ENCODE assay signal across 25 mouse cellular contexts in the genomic region with DNA sequence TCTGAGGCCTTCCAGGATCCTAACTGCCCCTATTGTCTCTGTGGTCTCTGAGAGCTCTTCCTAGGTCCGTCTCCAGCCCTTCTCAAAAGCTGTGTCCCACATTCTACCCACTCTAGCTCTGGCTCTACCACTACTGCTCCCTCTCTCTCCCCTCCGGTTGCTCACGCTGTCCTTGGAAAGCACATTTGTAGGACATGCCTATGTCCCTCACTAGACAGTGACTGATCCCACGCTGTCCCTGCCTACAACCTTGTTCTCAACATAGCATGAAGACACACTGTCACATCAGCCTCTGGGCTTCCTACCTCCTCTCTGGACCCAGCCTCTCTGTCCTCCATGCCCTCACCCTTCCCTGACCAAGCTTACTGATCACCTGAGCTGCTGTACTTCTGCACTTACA.
DNase-seq lines count a peak whose midpoint lies in the region; ATAC-seq and TF ChIP-seq lines count a peak whose summit lies in the region.
"Had no signal": no experiment of that assay in that cellular context is flagged by ENCODE, and none has a peak within 500 bp of the region (broad histone marks: within the 10 kb centered on the region; RNA-seq: fewer than 3 reads in every experiment).

No protein-coding gene starts in this region.

- peaks cover 10% of the 10 kb centered on the region; the same call in 1 of the 2 replicates for H3K9me3 ChIP-seq in heart, postnatal 0 days (replicated peaks; ENCODE audit: control insufficient read depth, low read length)
- H3K9me3 ChIP-seq in CH12.LX (replicated peaks; ENCODE audit: low read length), result peaks cover 10% of the 10 kb centered on the region
- H3K9me3 ChIP-seq: hindbrain, embryonic 15.5 days; intestine, embryonic 15.5 days; liver, embryonic 15.5 days; midbrain, embryonic 15.5 days had no signal

- H3K4me1 ChIP-seq in heart, adult 2 months (ENCODE audit: control insufficient read depth, insufficient read depth, low read length), result peaks cover 30% of the 10 kb centered on the region
- H3K4me1 ChIP-seq in heart, postnatal 0 days (ENCODE audit: control insufficient read depth, insufficient read depth), result peaks cover 22% of the 10 kb centered on the region
- H3K4me1 ChIP-seq in CH12.LX (ENCODE audit: control insufficient read depth in 1 of 2, insufficient read depth in 2 of 2), result peaks cover 30 to 69% of the 10 kb centered on the region in 2 experiments
- H3K4me1 ChIP-seq in brown adipose tissue, adult 24 weeks (ENCODE audit: control insufficient read depth, insufficient read depth, insufficient read length, low read length), result peaks cover 42% of the 10 kb centered on the region
- H3K4me1 ChIP-seq: hindbrain, embryonic 15.5 days; intestine, embryonic 15.5 days; midbrain, embryonic 15.5 days; neural tube, embryonic 15.5 days had no signal

- H3K27me3 ChIP-seq in heart, adult 2 months (ENCODE audit: control insufficient read depth, insufficient read depth, low read length), result no peaks in the 10 kb centered on the region
- H3K27me3 ChIP-seq in heart, postnatal 0 days (ENCODE audit: control insufficient read depth, insufficient read depth, low read length), result no peaks in the 10 kb centered on the region
- H3K27me3 ChIP-seq in CH12.LX (replicated peaks), result no peaks in the 10 kb centered on the region
- H3K27me3 ChIP-seq: embryonic facial prominence, embryonic 15.5 days; hindbrain, embryonic 15.5 days; intestine, embryonic 15.5 days; limb, embryonic 13.5 days; liver, embryonic 15.5 days; midbrain, embryonic 15.5 days; neural tube, embryonic 15.5 days; Patski had no signal

- ATAC-seq in heart, postnatal 0 days (ENCODE audit: insufficient read depth, low read depth), result no peak
- ATAC-seq: forebrain, postnatal 0 days; intestine, embryonic 15.5 days; midbrain, embryonic 15.5 days had no signal

- no peak for TF ChIP-seq RAD21 in CH12.LX (IDR thresholded peaks at IDR 0.05; ENCODE audit: low read depth, low read length)

- no peak overlapping the region for H3K4me2 ChIP-seq in heart, postnatal 0 days (ENCODE audit: low read depth, low read length)
- H3K4me2 ChIP-seq in CH12.LX (ENCODE audit: insufficient read depth, low read depth, poor library complexity, severe bottlenecking), result peak overlapping the region; percentile 11; the same call in 1 of the 2 replicates
- H3K4me2 ChIP-seq: embryonic facial prominence, embryonic 15.5 days; hindbrain, embryonic 15.5 days; intestine, embryonic 15.5 days; limb, embryonic 13.5 days; liver, embryonic 15.5 days; midbrain, embryonic 15.5 days; neural tube, embryonic 15.5 days had no signal

- H3K9ac ChIP-seq in heart, adult 2 months (ENCODE audit: low read depth, low read length), result no peak overlapping the region
- H3K9ac ChIP-seq in heart, postnatal 0 days (replicated peaks; ENCODE audit: low read depth, low read length), result peak overlapping the region; percentile 16; the same call in 1 of the 2 replicates
- no peak overlapping the region for H3K9ac ChIP-seq in CH12.LX (ENCODE audit: insufficient read depth, low read depth)
- H3K9ac ChIP-seq: embryonic facial prominence, embryonic 15.5 days; forebrain, postnatal 0 days; hindbrain, embryonic 15.5 days; intestine, embryonic 15.5 days; limb, embryonic 13.5 days; liver, embryonic 15.5 days; midbrain, embryonic 15.5 days; neural tube, embryonic 15.5 days had no signal

- in situ Hi-C loops in CH12.LX (cut with MboI; ENCODE audit: low pct_ligation_motif_present, low pct_unique_long_range_greater_than_20kb, low sequenced_read_pairs), result no loop called here

- H3K27ac ChIP-seq in heart, adult 2 months, result peak overlapping the region; percentile 34
- peak overlapping the region; percentile 39 for H3K27ac ChIP-seq in heart, postnatal 0 days (ENCODE audit: low read depth)
- peak overlapping the region; percentile 80 for H3K27ac ChIP-seq in CH12.LX (ENCODE audit: insufficient read depth, low read depth)
- H3K27ac ChIP-seq in brown adipose tissue, adult 24 weeks (replicated peaks; ENCODE audit: low read depth, low read length), result peak overlapping the region; percentile 25
- H3K27ac ChIP-seq: embryonic facial prominence, embryonic 15.5 days; forebrain, embryonic 10.5 days; hindbrain, embryonic 15.5 days; intestine, embryonic 15.5 days; limb, embryonic 13.5 days; liver, embryonic 15.5 days; midbrain, embryonic 15.5 days; neural tube, embryonic 15.5 days had no signal

- 62% methylated on average over 4 of the region's 4 CpGs for WGBS in heart, adult 2 months
- 46% methylated on average over 4 of the region's 4 CpGs for WGBS in heart, postnatal 0 days

- no peak for TF ChIP-seq POLR2A in heart, adult 2 months (IDR thresholded peaks at IDR 0.05; ENCODE audit: insufficient read depth, low read depth, low read length)
- no peak for TF ChIP-seq POLR2A in CH12.LX (IDR thresholded peaks at IDR 0.05; ENCODE audit: low read depth, low read length)

- TF ChIP-seq CTCF in heart, adult 2 months (IDR thresholded peaks at IDR 0.05), result no peak
- TF ChIP-seq CTCF in heart, postnatal 0 days (IDR thresholded peaks at IDR 0.05; ENCODE audit: low read depth), result no peak
- no peak for TF ChIP-seq CTCF in CH12.LX (conservative IDR thresholded peaks at IDR 0.05 in 1 of 2, IDR thresholded peaks at IDR 0.05 in 1 of 2; ENCODE audit: low read depth in 2 of 2, low read length in 2 of 2)

- peaks cover 15% of the 10 kb centered on the region for H3K79me2 ChIP-seq in heart, adult 2 months (replicated peaks; ENCODE audit: control insufficient read depth, insufficient read depth, low read length)
- peaks cover 82% of the 10 kb centered on the region for H3K79me2 ChIP-seq in CH12.LX (replicated peaks; ENCODE audit: control insufficient read depth, extremely low read depth, insufficient read depth, poor library complexity, severe bottlenecking)

- intact Hi-C loops in heart, adult 2 months (cut with DNase I), result no loop called here
- intact Hi-C loops in heart, postnatal 25 days (cut with DNase I), result no loop called here
- intact Hi-C loops in heart, postnatal 36 days (cut with DNase I), result no loop called here

- no peak overlapping the region for H3K4me3 ChIP-seq in heart, adult 2 months
- no peak overlapping the region for H3K4me3 ChIP-seq in heart, postnatal 0 days (ENCODE audit: low read depth, low read length)
- H3K4me3 ChIP-seq in CH12.LX (replicated peaks in 1 of 3; ENCODE audit: low read depth in 2 of 3, low read length in 2 of 3, poor library complexity in 1 of 3), result peak overlapping the region in 1 of 3 experiments; percentile 13
- H3K4me3 ChIP-seq in brown adipose tissue, adult 24 weeks (ENCODE audit: insufficient read depth, low read depth, low read length), result no peak overlapping the region
- H3K4me3 ChIP-seq: embryonic facial prominence, embryonic 15.5 days; forebrain, embryonic 10.5 days; hindbrain, embryonic 15.5 days; intestine, embryonic 15.5 days; limb, embryonic 13.5 days; liver, embryonic 15.5 days; midbrain, embryonic 15.5 days; neural tube, embryonic 15.5 days had no signal

- dilution Hi-C loops in CH12.LX (cut with MboI; ENCODE audit: extremely low pct_ligation_motif_present, extremely low pct_unique_long_range_greater_than_20kb, low sequenced_read_pairs), result no loop called here

- TF ChIP-seq EP300 in heart, adult 2 months (IDR thresholded peaks at IDR 0.05; ENCODE audit: insufficient read depth, low read depth, low read length), result no peak
- no peak for TF ChIP-seq EP300 in heart, postnatal 0 days (IDR thresholded peaks at IDR 0.05; ENCODE audit: low read depth)
- TF ChIP-seq EP300 in CH12.LX (IDR thresholded peaks at IDR 0.05; ENCODE audit: low read length), result no peak

- peaks cover 8% of the 10 kb centered on the region for H3K36me3 ChIP-seq in heart, adult 2 months (ENCODE audit: control insufficient read depth, insufficient read depth, low read length)
- no peaks in the 10 kb centered on the region for H3K36me3 ChIP-seq in heart, postnatal 0 days (replicated peaks; ENCODE audit: control insufficient read depth, insufficient read depth, low read length)
- peaks cover 41 to 86% of the 10 kb centered on the region in 2 experiments for H3K36me3 ChIP-seq in CH12.LX (replicated peaks in 1 of 2; ENCODE audit: control insufficient read depth in 1 of 2, insufficient read depth in 1 of 2, low read length in 1 of 2)
- H3K36me3 ChIP-seq: embryonic facial prominence, embryonic 15.5 days; forebrain, embryonic 10.5 days; hindbrain, embryonic 15.5 days; intestine, embryonic 15.5 days; limb, embryonic 13.5 days; liver, embryonic 15.5 days; midbrain, embryonic 15.5 days; neural tube, embryonic 15.5 days had no signal

- DNase-seq in heart, adult 2 months, result no peak
- no peak for DNase-seq in heart, postnatal 25 days (ENCODE audit: low spot score)
- no peak for DNase-seq in heart, postnatal 0 days (ENCODE audit: low spot score)
- DNase-seq in heart, postnatal 36 days, result no peak
- DNase-seq in CH12.LX (ENCODE audit: extremely low read depth), result no peak
- no peak for DNase-seq in kidney, adult 9 months
- DNase-seq: cerebellum, adult 18-20 months; cerebellum, postnatal 25 days; forebrain, postnatal 0 days; heart, adult 11 months; kidney, postnatal 4 days; lung, postnatal 10 days; right cerebral cortex, postnatal 14 days; spleen, adult 18-20 months; thymus, postnatal 25 days had no signal

TF ChIP-seq in CH12.LX, 34 proteins besides CTCF, POLR2A, EP300 and RAD21:
- TF ChIP-seq UBTF (IDR thresholded peaks at IDR 0.05; ENCODE audit: low read depth, low read length) (0 out of 2 replicates have a peak, but pooled peaks have one; percentile 2), SMC3 (IDR thresholded peaks at IDR 0.05; ENCODE audit: low read depth, low read length) (no peak)
TF ChIP-seq in CH12.LX: peak in this region for 1.

Comparison
In these comparisons a context has a peak if more than half of its experiments do, and no peak if none do; other contexts are left out.
1. H3K27ac ChIP-seq: peak in every context shown above with its lines; median percentile 80 in CH12.LX; 39 in heart, postnatal 0 days; 34 in heart, adult 2 months; 25 in brown adipose tissue, adult 24 weeks.